Mouse (Mus musculus) thymus, adult 18-20 months (tissue): ENCODE results near the gene Gsto2.

Experiments used
- DNase-seq, 2 experiments: peaks; one replicate each; pipeline ENCODE4 v3.0.0; 2022; ENCODE audit warnings: mixed read lengths in 2 of 2

The Gsto2 gene

GRCm38 (mm10) chr19:47891562-47892312 lies 26.4 kb downstream of the Gsto2 start:
- no peak for DNase-seq

- no peak for DNase-seq
Observed at GRCm38 (mm10) chr19:47893092-47893491, 27.8 kb downstream of the Gsto2 start.

- no peak for DNase-seq
Observed at GRCm38 (mm10) chr19:47898472-47899079, 33.2 kb downstream of the Gsto2 start.

GRCm38 (mm10) chr19:47900012-47900411 lies 34.7 kb downstream of the Gsto2 start:
- DNase-seq = no peak

GRCm38 (mm10) chr19:47900558-47900957 lies 35.2 kb downstream of the Gsto2 start:
- DNase-seq = no peak

- DNase-seq = no peak
Observed at GRCm38 (mm10) chr19:47902316-47903201, 37.2 kb downstream of the Gsto2 start.

- DNase-seq = no peak
Observed at GRCm38 (mm10) chr19:47903679-47904078, 38.3 kb downstream of the Gsto2 start.

GRCm38 (mm10) chr19:47905081-47905480 lies 39.7 kb downstream of the Gsto2 start:
- no peak for DNase-seq

- no peak for DNase-seq
Observed at GRCm38 (mm10) chr19:47905603-47906002, 40.3 kb downstream of the Gsto2 start.

GRCm38 (mm10) chr19:47907596-47907995 lies 42.3 kb downstream of the Gsto2 start:
- DNase-seq = no peak

GRCm38 (mm10) chr19:47908961-47909371 lies 43.6 kb downstream of the Gsto2 start:
- DNase-seq = no peak

- DNase-seq = no peak
Observed at GRCm38 (mm10) chr19:47909387-47910116, 44.2 kb downstream of the Gsto2 start.

GRCm38 (mm10) chr19:47910117-47910618 lies 44.8 kb downstream of the Gsto2 start:
- DNase-seq = peak in 1 of 2 experiments; percentile 40

GRCm38 (mm10) chr19:47910751-47911150 lies 45.4 kb downstream of the Gsto2 start:
- DNase-seq = no peak

- DNase-seq = no peak
Observed at GRCm38 (mm10) chr19:47913344-47913743, 48.0 kb downstream of the Gsto2 start.

- DNase-seq = no peak
Observed at GRCm38 (mm10) chr19:47914191-47914590, 48.9 kb downstream of the Gsto2 start.

GRCm38 (mm10) chr19:47915251-47915650 lies 49.9 kb downstream of the Gsto2 start:
- no peak for DNase-seq

- no peak for DNase-seq
Observed at GRCm38 (mm10) chr19:47917396-47917795, 52.1 kb downstream of the Gsto2 start.

GRCm38 (mm10) chr19:47918016-47918415 lies 52.7 kb downstream of the Gsto2 start:
- DNase-seq = no peak

GRCm38 (mm10) chr19:47918455-47919101 lies 53.2 kb downstream of the Gsto2 start:
- DNase-seq = peak; percentile 32 to 54

- peak; percentile 64 to 76 for DNase-seq
Observed at GRCm38 (mm10) chr19:47919126-47919965, 54.0 kb downstream of the Gsto2 start, which contains the start of the genes Cfap43 and Itprip. Cfap43 (minus strand) TSS chr19:47919287. Itprip (minus strand) TSS chr19:47919299.
